Mouse (Mus musculus): ENCODE data around the gene Mrm3.
"Not testable (repeated sequence)": the region's sequence is repeated elsewhere in the genome, so short reads cannot be mapped to it uniquely, and the experiment has no call there.

Gene Mrm3

DNA sequence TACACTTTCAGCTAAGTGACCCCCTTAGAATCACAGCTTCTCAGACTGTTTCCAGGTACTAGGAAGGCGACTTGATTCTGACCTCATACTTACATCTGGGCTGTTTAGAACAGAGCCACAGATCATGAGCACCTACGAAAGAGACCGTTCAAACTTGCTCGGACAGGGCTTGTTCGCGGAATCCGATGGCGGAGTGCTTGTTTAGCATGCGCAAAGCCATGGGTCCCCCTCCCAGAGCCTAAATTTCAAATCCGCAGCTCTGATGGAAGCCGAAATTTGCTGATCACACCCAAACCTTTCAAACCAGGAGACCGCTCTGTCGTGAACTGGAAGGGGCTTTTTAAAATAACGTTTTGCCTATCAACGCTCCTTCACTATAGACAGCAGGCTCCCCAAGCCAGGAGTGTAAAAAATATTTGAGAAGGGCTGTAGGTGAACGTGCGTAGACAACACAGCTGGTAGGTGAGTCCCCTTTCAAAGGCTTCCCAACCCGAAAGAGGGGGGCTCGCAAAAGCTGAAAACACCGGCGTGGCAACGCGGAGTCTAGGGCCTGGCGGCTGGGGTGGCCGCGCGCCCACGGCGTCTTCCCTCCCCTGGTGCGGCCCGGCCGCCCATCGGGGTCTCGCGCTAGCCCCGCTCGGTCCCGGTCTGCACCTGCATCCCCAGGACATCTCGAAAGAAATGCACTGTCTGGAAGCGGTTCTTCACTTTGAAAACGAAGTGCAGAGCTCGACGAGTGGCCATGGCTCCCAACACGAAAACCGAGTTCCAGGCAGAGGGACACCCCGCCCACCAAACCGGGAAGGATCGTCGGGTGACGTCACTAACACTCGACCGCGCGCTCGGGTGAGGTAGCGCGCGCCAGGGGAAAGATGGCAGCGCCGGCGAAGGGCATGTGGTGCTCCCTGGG, at the start of gene Mrm3, which contains the start of gene Glod4:
Mrm3 (plus strand) TSS at position 815 of the 910 bp plus-strand sequence.
Glod4 (minus strand) TSS at position 825 of the 910 bp plus-strand sequence.
- DNase-seq, result peak; percentile 93 to 96

DNA sequence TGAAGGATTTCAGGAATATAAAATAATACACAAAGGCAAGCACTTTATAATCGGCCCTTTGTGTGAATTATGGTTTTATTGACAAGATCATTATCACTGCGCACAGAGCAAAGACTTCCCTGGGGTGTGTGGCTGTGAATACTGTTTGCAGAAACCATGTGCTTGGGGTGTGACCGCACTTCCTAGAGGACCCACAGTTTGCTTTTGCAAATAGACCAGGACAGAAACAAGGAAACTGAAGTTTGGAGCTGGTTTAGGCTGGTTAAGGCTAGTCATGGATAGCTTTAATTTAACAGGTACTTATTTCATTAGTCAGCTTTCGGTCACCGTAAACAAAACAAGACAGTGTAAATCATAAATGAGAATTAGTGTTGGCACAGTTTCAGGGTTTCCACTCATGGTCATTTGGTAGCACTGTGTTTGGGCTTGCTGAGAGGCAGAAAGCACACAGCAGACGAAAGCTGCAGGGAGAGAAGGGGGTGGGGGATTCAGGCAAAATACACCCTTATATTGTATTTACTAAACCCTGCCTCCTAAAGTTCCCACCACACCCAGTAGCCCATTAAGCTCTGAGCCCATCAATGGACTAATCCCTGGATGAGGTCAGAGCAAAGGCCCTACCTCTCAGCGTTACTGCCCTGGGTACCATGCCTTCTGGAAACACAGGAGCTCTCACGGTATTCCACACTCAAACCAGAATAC, 47.1 kb upstream of the Mrm3 start:
- peak in 1 of 2 experiments; percentile 29 for DNase-seq

GRCm38 (mm10) chr11:76196977-76197469, 46.5 kb upstream of the Mrm3 start:
- DNase-seq, result no peak

DNA sequence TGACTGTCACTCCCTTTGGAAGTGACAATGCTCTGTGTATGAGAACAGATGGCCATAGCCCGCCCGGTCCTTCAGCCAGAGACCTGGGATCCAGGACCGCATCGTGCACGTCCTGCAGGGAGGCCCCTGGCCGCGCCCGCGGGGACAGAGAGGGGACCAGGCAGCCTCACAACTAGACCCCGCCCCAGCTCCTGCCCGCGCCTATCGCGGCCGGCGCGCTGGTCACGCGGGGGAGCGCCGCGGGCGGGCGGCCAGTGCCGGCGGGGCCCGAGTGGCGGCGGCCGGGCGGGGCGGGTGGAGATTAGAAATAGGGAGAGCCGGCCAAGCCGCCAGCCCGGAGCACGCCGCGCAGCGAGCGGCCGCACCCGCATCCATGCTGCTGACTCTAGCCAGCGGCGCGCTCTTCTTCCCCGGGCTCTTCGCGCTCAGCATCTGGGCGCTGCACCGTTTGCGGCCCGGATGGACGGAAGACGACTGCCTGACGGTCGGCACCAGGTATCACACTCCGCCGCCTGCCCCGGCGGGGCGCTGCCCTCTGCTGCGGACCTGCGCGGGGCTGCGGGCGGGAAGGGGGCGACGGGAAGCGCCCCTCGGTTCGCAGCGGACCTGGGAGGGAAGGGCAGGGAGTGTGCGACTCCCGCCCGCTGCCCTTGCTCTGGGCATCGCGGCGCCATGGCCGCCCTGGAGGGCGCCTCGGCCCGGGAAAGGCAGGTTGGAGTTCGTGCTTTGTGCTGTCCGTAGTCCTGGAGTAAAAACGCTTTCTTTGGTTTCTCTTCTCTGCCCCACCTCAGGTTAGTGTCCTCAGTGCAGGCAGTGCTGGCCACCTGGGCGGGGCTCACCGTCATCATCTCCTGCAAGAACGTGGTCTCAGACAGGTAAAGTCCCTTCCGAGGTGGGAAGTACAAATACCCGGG, 41.5 kb upstream of the Mrm3 start:
- DNase-seq, result peak; percentile 86 to 93

DNA sequence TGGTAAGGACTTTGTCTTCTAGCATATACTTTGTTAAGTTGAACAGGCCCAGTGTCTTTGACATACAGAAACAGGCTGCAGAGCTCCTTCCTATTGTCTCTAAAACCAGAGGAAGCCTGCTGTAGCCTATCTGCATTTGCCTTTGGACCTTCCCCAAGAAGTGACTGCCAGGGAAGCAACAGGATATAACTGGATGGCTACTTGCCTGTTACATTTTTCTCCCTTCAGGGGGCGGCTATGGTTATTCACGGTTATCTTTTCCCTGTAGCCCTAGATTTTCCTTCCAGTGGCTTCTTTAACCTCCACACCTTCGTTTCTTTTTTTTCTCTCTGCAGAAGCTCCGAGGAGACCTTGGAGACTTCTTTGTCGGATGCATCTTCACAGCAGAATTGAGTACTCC, 36.7 kb upstream of the Mrm3 start:
- DNase-seq, result no peak

- no peak for DNase-seq
These were observed 33.1 kb upstream of the Mrm3 start for GRCm38 (mm10) chr11:76210228-76210985.

- not testable (repeated sequence) for DNase-seq
These were observed 31.9 kb upstream of the Mrm3 start for GRCm38 (mm10) chr11:76211595-76211994.

GRCm38 (mm10) chr11:76213841-76214240, 29.7 kb upstream of the Mrm3 start:
- no peak for DNase-seq

GRCm38 (mm10) chr11:76215011-76215410, 28.5 kb upstream of the Mrm3 start:
- DNase-seq, result no peak

DNA sequence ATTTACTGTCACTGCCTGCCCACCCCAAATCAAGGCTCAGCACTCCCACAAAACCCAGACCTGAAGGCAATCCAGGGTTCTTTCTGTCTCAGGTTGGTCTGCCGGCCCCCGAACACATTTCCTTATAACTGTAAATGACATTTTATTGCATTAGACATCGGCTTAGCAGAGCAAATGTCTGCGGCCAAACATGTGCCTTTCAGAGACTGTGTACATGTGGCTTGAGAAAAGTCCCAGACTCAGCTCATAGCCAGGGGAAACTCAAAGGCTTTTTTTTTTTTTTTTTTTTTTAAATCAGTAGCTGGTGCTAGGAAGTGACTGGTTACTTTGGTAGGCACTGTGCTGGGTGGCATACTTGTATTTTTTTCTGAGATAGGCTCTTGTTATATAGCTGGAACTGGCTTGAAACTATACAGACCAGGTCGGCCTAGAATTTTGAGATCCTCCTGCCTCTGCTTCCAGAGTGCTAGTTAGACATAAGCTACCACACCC, 27.4 kb upstream of the Mrm3 start:
- no peak for DNase-seq

DNA sequence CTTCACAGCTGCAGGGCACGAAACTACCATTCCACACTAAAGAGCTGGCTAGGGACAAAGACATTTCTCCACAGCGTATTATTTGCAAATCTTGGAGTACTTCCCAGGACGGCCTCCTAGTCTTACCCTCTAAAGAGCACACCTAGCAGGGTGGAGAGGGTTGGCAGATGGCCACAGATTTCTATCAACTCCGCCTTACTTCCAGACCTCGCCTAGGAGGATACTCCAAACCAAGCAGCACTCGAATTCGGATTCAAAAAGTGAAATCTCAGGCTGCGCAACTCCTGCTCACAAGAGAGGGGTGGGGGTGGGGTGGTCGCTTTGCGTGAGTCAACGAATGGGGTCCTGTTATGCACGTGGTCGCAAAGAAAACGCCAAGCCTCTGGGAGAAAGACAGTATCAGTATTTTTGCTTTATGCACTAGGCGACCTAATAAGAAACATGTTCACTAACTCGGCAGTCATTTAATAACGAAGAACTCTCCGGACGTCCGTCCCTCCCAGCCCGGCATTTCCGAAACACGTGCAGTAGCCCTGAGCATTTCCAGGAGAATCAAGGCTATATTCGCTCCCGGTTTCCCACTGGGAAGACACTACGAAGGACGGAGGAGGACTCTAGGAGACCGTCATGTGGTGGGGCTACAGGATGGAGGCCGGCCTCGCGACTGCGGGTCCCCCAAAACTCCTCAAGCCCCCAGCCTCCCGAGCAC, 26.7 kb upstream of the Mrm3 start:
- DNase-seq, result peak; percentile 68 to 71

GRCm38 (mm10) chr11:76217390-76217800, 26.1 kb upstream of the Mrm3 start, which contains the start of the genes Dbil5 and Gemin4:
Dbil5 (plus strand) TSS chr11:76217608.
Gemin4 (minus strand) TSS chr11:76217664.
- DNase-seq, result peak; percentile 98 to 99

DNA sequence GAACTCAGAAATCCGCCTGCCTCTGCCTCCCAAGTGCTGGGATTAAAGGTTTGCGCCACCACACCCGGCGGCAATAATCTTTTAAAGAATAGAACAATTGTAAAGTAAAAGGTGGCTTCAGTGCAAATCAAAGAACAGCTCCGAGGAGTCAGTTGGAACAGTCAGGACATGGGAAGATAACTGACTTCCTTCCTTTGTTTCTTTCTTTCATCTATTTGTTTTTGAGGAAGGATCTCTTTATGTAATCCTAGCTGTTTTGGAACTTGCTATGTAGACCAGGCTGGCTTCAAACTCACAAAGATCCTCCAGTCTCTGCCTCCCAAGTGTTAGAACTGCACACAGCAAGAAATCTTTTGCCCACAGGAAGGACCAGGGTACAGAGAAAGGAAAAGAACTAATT, 18.9 kb upstream of the Mrm3 start:
- DNase-seq, result no peak

GRCm38 (mm10) chr11:76225051-76225450, 18.5 kb upstream of the Mrm3 start:
- no peak for DNase-seq

DNA sequence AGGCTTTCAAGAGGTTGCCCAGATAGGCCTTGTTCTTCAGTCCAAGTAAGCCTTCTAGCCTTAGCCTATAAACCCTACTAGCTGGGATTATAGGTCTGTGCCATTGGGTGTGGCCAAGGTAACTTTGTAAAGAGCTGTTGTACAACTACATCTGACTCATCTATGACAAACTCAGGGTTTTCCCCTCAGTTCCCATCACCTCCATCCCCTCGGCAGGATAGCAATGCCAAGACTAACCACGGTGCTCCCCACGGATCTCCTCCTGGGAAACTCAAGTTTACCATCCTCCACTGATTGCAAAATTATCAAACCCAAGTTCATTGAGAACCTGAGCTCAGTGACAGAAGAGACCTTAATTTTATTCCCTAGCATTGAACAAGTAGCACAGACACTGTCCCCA, 7.4 kb upstream of the Mrm3 start:
- DNase-seq, result no peak

DNA sequence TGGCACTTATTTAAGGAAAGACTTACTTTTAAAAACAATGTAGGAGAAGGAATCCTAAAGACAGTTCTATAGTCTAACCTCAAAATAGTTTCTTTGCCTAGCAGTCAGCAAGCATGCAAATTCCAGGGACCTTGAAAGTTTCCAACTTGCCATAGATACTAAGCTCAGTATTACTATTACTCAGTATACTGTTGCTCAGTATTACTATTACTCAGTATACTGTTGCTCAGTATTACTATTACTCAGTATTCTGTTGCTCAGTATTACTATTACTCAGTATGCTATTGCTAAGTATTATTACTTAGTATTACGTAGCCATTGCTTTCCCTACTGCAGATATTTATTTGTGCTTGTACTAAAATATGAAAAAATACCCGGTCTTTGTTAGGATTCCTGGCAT, 3.8 kb upstream of the Mrm3 start:
- no peak for DNase-seq

DNA sequence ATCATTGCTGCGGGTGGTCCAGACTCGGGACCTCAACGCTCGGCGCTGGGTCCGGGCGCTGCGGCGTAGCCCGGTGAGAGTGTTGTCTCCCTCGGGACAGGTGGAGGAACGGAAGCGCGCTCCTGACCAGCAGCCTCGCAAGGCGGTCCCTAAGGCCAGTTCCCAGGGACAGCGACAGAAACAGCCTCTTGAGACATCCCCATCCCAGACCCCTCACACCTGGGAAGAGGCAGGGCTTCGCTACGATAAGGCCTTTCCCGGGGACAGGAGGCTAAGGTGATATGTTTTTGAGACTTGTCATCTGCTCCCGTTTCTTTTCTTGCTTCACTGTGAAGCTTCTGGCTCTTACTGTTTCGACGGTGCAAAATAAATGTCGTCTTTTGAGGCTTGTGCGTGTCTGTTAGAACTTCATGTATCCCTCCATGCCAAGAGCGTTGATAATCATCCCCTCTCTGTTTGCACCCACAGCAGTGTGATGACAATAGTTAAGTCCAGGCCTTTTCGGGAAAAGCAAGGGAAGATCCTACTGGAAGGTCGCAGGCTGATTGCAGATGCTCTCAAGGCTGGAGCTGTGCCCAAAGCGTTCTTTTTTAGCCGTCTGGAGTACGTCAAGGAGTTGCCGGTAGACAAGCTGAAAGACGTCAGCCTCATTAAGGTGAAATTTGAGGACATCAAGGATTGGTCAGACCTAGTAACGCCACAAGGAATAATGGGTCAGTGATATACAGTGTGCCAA, 464 bp downstream of the Mrm3 start:
- no peak for DNase-seq

DNA sequence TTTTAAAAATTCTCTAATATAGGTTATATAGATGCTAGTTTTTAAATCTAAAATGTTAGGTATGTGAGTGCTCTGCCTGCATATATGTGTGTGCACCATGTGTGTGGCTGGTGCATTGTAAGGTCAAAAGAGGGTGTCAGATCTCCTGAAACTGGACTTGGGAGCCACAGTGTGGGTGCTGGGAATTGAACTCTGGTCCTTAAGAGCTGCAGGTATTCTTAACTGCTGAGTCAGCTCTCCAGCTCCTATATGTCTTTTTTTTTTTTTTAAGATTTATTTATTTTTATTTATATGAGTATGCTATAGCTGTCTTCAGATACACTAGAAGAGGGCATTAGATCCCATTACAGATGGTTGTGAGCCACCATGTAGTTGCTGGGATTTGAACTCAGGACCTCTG, 2.9 kb downstream of the Mrm3 start:
- DNase-seq, result no peak

DNA sequence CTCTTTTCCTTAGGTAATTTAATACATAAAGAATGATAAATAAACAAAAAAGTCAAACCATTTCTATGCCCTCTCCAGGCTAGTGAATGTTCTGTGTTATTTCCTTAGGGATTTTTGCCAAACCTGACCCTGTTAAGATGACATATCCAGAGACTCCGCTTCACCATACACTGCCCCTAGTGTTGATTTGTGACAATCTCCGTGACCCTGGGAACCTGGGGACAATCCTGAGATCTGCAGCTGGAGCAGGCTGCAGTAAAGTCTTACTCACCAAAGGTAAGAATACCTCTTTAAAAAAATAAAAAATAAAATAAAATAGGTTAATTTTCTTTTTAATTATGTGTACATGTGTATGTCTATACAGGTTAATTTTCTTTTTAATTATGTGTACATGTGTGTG, 3.7 kb downstream of the Mrm3 start:
- no peak for DNase-seq

- no peak for DNase-seq
These were observed 8.5 kb downstream of the Mrm3 start for GRCm38 (mm10) chr11:76252036-76252435.

Measured in kidney, postnatal 36 days (tissue).